Mouse (Mus musculus): ENCODE data around the gene Erap1. TPM values are rescaled to one million over a fixed set of nuclear protein-coding genes. Genes with fewer than 3 reads are reported as not detected.

The Erap1 gene
- polyA plus RNA-seq (2017; shearing (Covaris generic)) = 152 TPM

DNA sequence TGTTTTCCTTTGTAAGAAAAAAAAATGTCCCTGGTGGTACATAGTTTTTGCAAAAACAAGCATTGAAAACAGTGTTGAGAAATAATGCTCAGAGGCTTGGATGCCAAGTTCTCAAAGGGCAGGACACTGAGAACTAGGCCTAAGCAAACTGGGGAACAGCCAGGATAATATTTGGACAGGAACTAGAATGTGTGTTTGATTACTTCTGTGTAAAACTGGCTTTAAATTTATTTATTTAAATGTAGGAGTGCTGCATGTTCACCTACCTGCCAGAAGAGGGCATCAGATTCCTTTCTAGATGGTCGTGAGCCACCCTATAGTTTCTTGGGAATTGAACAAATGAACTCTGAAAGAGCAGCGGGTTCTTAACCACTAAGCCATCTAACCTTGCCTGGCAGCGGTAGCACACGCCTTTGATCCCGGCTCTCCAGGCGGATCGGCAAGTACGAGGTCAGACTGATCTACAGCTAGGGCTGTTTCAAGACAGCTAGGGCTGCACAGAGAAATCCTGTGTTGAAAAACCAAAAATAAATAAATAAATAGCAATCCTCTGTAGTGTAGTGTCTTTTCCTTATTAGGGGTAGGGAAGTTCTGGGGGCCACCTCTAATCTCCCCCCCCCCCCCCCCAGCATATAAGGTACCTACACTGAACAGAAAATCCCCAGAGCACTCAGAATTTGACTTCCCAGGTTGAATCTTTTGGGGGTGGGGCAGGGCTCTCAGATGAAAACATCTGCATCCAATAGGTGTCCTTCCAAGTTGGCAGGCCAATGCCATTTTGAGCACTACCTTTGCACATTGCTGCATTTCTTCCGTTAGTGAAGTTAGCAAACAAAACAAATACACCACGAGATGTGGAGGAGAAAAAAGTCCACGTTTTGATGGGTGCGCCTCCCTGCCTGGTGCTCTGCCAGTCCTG, at the start of gene Erap1:
Erap1 (plus strand) TSS at position 776 of the 919 bp plus-strand sequence.

Other genes with a start within 250 kb of the Erap1 start
- 3.5 TPM for gene Zfp72, start 248.7 kb upstream of the Erap1 start, polyA plus RNA-seq (2017; shearing (Covaris generic))
- gene Ftl1-ps1, start 239.9 kb upstream of the Erap1 start, polyA plus RNA-seq (2017; shearing (Covaris generic)) = 50.3 TPM
- 25.9 TPM for gene Zfp825, start 145.6 kb upstream of the Erap1 start, polyA plus RNA-seq (2017; shearing (Covaris generic))
- gene Cast, start 169.2 kb downstream of the Erap1 start, polyA plus RNA-seq (2017; shearing (Covaris generic)) = 262 TPM